Mouse (Mus musculus): ENCODE measurements at regions not wholly inside any gene's neighbourhood (a gene's known extent, or its start where the extent isn't known, plus 50 kb on each side); places are given as distances from the start of the nearest gene placed in this dataset.

DNA sequence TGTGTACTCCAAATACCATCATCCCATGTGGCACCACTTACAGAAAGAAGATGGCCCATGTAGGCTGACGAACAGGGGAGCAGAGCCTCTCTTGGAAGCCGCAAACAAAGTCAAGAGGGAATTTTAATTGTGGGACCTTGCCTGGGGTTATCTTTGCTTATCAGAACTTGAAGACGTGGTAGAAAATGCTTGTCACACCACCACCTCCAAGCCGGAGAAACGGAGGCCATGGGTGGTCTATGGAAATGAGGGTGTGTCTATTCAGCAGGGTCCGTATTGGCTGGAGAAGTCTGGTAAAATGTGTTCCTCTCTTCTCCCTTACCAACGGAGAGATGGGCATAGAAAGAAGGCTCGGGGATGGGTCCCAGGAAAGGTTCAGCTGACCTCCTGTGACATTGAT lies 313.6 kb downstream of the Sox9 start:
- DNase-seq: no peak

GRCm38 (mm10) chr11:113096209-113096608 lies 314.2 kb downstream of the Sox9 start:
- DNase-seq: no peak

GRCm38 (mm10) chr11:113098360-113098759 lies 316.3 kb downstream of the Sox9 start:
- DNase-seq: no peak

DNA sequence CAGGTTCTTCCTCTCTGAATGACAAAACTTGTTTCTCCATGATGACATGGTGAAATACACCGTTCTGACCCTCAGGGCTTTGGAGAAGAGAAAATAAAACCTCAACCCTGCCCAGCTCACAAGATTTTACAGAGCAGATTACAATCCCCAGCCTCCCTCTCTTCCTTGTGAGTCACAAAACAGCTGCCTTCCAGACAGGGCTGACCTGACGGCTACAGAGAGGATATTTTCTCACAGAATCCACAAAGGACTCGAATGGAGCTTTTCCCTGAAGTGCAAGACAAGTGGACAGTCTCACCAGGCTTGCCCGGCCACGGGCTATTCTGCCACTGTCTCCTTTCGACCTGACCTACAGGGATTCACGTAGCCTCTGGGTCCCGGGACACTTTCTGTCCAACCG lies 318.8 kb downstream of the Sox9 start:
- DNase-seq: no peak

GRCm38 (mm10) chr11:113101534-113101933 lies 319.5 kb downstream of the Sox9 start:
- DNase-seq: no peak

DNA sequence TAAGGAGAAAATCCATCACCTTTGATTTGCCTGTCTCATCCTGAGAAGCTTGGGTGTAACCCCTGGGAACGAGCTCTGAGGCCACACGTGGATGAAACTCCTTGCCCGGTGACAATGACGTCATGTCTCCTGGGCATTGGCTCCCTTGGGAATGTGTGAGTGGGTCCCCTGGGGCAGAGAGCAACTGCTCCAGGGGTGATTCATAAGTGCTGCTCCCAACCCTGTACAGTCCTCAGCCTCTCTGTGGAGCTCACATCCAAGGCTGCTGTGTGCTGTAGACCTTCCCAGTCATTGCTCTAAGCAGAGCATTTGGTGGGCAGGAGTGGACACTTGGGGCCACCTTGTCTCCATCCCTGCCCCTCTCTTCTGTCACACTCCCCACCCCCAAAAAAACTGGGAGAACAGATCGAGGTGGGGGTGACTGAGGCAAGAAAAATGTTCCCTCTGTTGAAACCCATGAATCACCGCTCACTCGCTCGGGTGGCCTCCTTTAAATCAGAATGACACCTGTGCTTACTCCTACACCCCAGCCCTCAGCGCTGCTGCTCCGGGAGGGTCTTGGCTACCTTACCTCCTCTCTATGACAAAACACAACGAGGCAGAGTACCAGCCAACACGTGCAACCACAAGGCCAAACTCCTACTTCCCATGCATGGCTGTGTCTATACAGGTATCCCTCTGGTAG lies 321.3 kb downstream of the Sox9 start:
- peak; percentile 36 for DNase-seq

- DNase-seq: no peak
Measured at GRCm38 (mm10) chr11:113105371-113105770, 323.3 kb downstream of the Sox9 start.

GRCm38 (mm10) chr11:113107205-113107844 lies 325.3 kb downstream of the Sox9 start:
- DNase-seq: no peak

DNA sequence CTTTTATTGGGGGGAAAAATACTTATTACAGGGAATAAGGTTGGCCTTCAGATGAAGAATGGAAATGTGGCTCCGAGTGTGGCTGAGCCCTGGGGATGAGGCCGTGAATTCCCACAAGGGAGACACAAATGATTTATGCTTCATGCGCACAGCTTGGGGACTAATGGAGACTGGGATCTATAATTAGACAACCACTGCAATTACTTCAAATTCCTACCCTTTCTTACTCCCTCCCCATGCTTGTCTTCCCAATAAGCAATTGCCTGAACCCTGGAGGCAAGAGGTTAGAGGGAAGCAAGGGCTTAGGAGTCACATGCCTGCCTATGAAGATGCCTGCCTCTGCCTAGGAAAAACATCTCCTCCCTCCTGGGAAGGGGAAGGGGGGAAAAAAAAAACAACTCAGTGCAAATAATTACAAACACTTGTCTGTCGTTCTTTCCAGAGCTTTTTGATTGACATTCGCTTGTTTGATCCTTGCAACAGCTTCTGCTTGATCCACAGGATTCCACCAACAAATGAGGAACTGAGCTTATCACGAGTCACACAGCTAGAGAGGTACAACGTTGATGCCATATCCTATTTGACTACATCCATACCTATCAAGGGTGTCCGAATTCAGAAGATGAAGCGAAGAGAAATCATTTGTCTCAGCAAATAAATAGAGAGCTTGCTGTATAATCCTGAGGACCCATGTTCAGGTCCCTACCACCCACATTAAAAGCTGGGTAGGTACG lies 326.1 kb downstream of the Sox9 start:
- no peak for DNase-seq

- no peak for DNase-seq
Measured at GRCm38 (mm10) chr11:113109096-113109495, 327.1 kb downstream of the Sox9 start.

- DNase-seq: no peak
Measured at GRCm38 (mm10) chr11:113113220-113113817, 331.3 kb downstream of the Sox9 start.

- no peak for DNase-seq
Measured at GRCm38 (mm10) chr11:113117179-113117898, 335.3 kb downstream of the Sox9 start.

GRCm38 (mm10) chr11:113120570-113120969 lies 338.5 kb downstream of the Sox9 start:
- no peak for DNase-seq

DNA sequence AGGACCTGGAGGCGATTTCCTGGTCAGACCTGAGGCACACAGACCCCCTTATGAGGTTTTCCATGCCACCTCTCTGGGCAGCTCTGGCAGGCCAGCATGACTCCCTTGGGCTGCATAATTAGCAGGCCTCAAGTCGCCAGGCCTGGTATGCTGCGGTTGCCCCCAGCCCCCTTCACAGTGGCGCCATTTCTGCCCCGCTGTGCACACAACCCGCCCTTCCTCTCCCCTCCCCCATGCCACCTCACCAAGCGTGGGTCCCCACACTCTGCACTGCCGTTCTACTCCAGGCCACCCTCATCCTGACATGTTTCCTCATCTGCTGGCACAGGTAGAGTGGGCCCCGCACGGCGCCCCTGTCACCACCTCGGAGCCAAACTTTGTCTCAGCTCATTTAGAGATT lies 339.3 kb downstream of the Sox9 start:
- no peak for DNase-seq

- DNase-seq: no peak
Measured at GRCm38 (mm10) chr11:113122137-113122536, 340.1 kb downstream of the Sox9 start.

DNA sequence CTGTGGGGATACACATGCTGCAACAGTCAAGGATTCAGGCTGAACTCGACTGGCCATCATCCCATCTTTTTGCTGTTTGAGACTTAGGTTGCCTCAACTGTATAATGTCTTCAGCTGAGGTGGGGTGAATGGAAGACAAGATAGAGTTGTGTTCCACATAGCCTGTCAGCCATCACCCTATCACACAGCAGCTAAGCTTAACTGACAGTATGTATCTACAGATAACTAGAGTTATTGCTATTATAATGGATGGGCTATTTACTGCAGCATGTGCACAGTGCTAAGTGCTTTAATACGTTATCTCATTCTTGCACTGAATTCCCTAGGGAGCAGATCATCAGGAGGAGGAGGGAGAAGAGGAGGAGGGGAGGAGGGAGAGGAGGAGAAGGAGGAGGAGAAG lies 340.9 kb downstream of the Sox9 start:
- DNase-seq: no peak

- DNase-seq: no peak
Measured at GRCm38 (mm10) chr11:113125832-113126231, 343.8 kb downstream of the Sox9 start.

DNA sequence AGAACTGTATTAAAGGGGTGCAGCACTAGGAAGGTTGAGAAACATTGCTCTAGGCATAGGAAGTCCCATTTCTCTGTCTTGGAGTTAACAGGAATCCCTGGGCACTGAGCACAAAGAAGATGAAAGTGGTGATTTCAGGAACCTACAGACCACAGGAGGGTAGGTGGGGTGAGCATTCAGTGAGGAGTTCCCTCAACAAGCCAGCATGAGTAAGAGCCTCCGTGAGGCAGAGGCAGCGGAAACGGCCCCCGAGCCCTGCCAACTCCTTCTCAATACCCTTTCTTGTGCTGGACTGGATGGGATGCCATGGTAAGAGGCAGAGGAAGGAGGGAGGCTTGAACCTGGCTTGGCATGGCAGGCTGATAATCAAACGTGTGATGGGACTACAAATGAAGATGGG lies 347.2 kb downstream of the Sox9 start:
- no peak for DNase-seq

- no peak for DNase-seq
Measured at GRCm38 (mm10) chr11:113129975-113130374, 348.0 kb downstream of the Sox9 start.

DNA sequence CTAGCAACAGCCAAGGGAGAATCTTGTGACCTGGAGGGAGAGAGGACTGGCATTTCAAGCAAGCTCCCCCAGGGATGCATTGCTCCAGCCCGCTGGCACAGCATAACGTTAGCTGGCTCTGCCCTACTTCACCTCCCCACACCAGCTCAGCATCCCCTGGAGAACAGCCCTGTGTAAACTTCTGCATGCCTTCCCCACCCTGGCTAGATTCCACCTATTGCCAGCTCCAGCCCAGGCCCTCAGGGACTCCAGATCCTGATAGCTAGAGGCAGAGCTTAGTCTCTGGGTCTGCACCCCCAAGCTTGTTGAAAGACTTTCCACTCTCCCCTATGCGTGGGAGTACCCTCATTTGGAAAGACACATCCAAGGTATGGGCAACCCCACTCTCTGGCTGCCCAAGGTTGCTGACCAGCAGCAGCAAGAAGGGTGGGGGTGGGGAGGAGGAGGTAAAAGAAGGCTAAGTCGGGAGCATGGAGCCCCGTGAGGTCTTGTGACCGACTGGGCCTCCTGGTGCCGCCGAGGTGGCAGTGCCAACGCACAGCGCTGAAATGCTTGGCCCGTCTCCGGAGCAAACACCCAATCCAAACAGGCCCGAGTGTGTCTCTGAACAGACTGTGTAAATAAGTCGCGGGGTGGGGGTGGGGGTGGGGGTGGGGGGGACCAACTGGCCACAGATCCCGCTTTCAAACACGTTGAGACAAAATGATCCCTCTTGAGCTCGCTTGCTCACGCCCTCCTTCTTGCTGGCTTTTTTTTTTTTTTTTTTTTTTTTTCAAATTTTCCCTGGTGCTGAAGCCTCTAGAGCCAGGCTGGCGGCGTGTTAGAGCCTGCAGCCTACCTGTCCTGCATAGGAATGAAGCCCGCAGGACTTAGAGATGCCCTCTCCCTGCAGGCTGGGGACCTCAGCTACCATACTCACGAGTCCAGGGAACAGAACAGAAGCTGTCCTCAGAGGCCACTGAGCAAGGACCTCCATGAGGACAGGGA lies 350.3 kb downstream of the Sox9 start:
- peak; percentile 29 for DNase-seq

DNA sequence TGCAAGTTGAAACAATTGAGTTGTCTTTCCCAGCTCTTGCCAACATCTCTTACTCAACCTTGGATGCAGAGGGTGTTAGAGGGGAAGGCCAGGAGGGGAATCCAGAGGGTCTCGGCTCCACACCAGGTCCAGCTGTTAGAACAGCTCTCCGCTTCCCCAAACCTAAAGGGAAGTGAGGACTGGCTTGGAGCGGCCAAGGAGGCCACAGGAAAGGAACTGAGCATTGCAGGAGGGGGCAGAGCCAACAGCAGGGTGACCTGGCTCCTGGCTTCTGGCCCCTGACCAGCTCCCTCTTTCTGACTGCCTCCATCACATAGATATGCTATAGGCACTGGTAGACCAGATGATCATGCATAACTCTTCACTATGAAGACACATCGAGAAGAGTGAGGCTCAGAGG lies 351.4 kb downstream of the Sox9 start:
- DNase-seq: no peak

Data from adrenal gland, postnatal 25 days (tissue).